Mouse (Mus musculus) megakaryocyte, embryonic 14.5 days (primary cell): ENCODE results near the gene Wipf3.

Experiments used
- FLI1 ChIP-seq: IDR thresholded peaks from 2 replicates; pipeline ENCODE4 v1.6.1; 2012; ENCODE audit warnings: low read length, inconsistent platforms, mixed read lengths
- GATA1 ChIP-seq: IDR thresholded peaks from 3 replicates; pipeline ENCODE4 v1.6.1; 2012; ENCODE audit warnings: mixed read lengths, low read length, inconsistent platforms, borderline replicate concordance

GRCm38 (mm10) chr6:54388690-54389275 lies 40.6 kb upstream of the Wipf3 start:
- no peak for TF ChIP-seq GATA1
- TF ChIP-seq FLI1 = no peak
